Mouse (Mus musculus): ENCODE data around the gene Nadk2. TPM values are rescaled to one million over a fixed set of nuclear protein-coding genes. Genes with fewer than 3 reads are reported as not detected.
A peak's percentile ranks its signal among the peaks of the same experiment; 100 is the strongest.

Gene Nadk2
- 26.8 and 31.0 TPM in 2 replicates for polyA plus RNA-seq (2016; fragmentation: Nextera tagmentation; extraction: Ambion mirVana)

- Histone ChIP-seq H3K27me3 (ENCODE audit: insufficient read depth, poor library complexity, severe bottlenecking) (no peaks in the 10 kb centered on the region), H3K36me3 (no peaks in the 10 kb centered on the region), H3K4me1 (replicated peaks) (peaks cover 55% of the 10 kb centered on the region), H3K4me3 (peak within 1 kb of the TSS; percentile 96), H3K9me3 (no peaks in the 10 kb centered on the region), H3K27ac (peak within 1 kb of the TSS; percentile 98)
- under 1% methylated on average over 53 of the region's 54 CpGs for WGBS
- peak; percentile 99 for DNase-seq (ENCODE audit: low spot score)
Measured at GRCm38 (mm10) chr15:9070912-9071555, at the start of gene Nadk2. TSS of gene Nadk2 (plus strand) at chr15:9071260.

- Histone ChIP-seq H3K4me1 (replicated peaks) (0 out of 2 replicates have a peak, but pooled peaks cover 2% of the 10 kb centered on the region), H3K27ac (no peak overlapping the region), H3K27me3 (ENCODE audit: insufficient read depth, poor library complexity, severe bottlenecking) (no peaks in the 10 kb centered on the region), H3K36me3 (no peaks in the 10 kb centered on the region), H3K9me3 (no peaks in the 10 kb centered on the region), H3K4me3 (no peak overlapping the region)
- no peak for DNase-seq (ENCODE audit: low spot score)
Measured at GRCm38 (mm10) chr15:9055704-9056103, 15.4 kb upstream of the Nadk2 start.

- WGBS: 87% methylated on average over 2 of the region's 2 CpGs
- no peak overlapping the region for H3K27ac ChIP-seq
- peaks cover 12% of the 10 kb centered on the region for H3K4me1 ChIP-seq (replicated peaks)
- no peaks in the 10 kb centered on the region for H3K27me3 ChIP-seq (ENCODE audit: insufficient read depth, poor library complexity, severe bottlenecking)
- H3K4me3 ChIP-seq: no peak overlapping the region
- no peaks in the 10 kb centered on the region for H3K36me3 ChIP-seq
- no peak for DNase-seq (ENCODE audit: low spot score)
- no peaks in the 10 kb centered on the region for H3K9me3 ChIP-seq
Measured at GRCm38 (mm10) chr15:9059856-9060255, 11.2 kb upstream of the Nadk2 start.

GRCm38 (mm10) chr15:9061150-9061882, 9.7 kb upstream of the Nadk2 start:
- DNase-seq (ENCODE audit: low spot score): peak; percentile 53
- 45% methylated on average over 7 of the region's 7 CpGs for WGBS
- H3K4me1 ChIP-seq (replicated peaks): peaks cover 12% of the 10 kb centered on the region
- no peaks in the 10 kb centered on the region for H3K9me3 ChIP-seq
- H3K27ac ChIP-seq: peak overlapping the region; percentile 59
- no peak overlapping the region for H3K4me3 ChIP-seq
- H3K36me3 ChIP-seq: no peaks in the 10 kb centered on the region
- H3K27me3 ChIP-seq (ENCODE audit: insufficient read depth, poor library complexity, severe bottlenecking): no peaks in the 10 kb centered on the region

GRCm38 (mm10) chr15:9068881-9069280, 2.2 kb upstream of the Nadk2 start:
- Histone ChIP-seq H3K27ac (no peak overlapping the region), H3K4me1 (replicated peaks) (peaks cover 36% of the 10 kb centered on the region), H3K9me3 (no peaks in the 10 kb centered on the region), H3K27me3 (ENCODE audit: insufficient read depth, poor library complexity, severe bottlenecking) (no peaks in the 10 kb centered on the region), H3K36me3 (no peaks in the 10 kb centered on the region), H3K4me3 (no peak overlapping the region)
- 89% methylated on average over 4 of the region's 4 CpGs for WGBS
- DNase-seq (ENCODE audit: low spot score): no peak

- H3K27ac ChIP-seq: peak overlapping the region; percentile 98
- WGBS: 2% methylated on average over 3 of the region's 3 CpGs
- peaks cover 50% of the 10 kb centered on the region for H3K4me1 ChIP-seq (replicated peaks)
- H3K9me3 ChIP-seq: no peaks in the 10 kb centered on the region
- no peaks in the 10 kb centered on the region for H3K27me3 ChIP-seq (ENCODE audit: insufficient read depth, poor library complexity, severe bottlenecking)
- DNase-seq (ENCODE audit: low spot score): no peak
- H3K4me3 ChIP-seq: peak overlapping the region; percentile 96
- no peaks in the 10 kb centered on the region for H3K36me3 ChIP-seq
Measured at GRCm38 (mm10) chr15:9070353-9070752, 707 bp upstream of the Nadk2 start.

- no peaks in the 10 kb centered on the region for H3K27me3 ChIP-seq (ENCODE audit: insufficient read depth, poor library complexity, severe bottlenecking)
- H3K36me3 ChIP-seq: no peaks in the 10 kb centered on the region
- DNase-seq (ENCODE audit: low spot score): peak; percentile 75
- H3K4me3 ChIP-seq: peak overlapping the region; percentile 96
- peak overlapping the region; percentile 98 for H3K27ac ChIP-seq
- no peaks in the 10 kb centered on the region for H3K9me3 ChIP-seq
- peaks cover 55% of the 10 kb centered on the region for H3K4me1 ChIP-seq (replicated peaks)
- WGBS: under 1% methylated on average over 66 of the region's 66 CpGs
Measured at GRCm38 (mm10) chr15:9071556-9072544, 790 bp downstream of the Nadk2 start.

GRCm38 (mm10) chr15:9072630-9073029, 1.6 kb downstream of the Nadk2 start:
- H3K27ac ChIP-seq: peak overlapping the region; percentile 98; the same call in 1 of the 2 replicates
- H3K27me3 ChIP-seq (ENCODE audit: insufficient read depth, poor library complexity, severe bottlenecking): no peaks in the 10 kb centered on the region
- peaks cover 55% of the 10 kb centered on the region for H3K4me1 ChIP-seq (replicated peaks)
- WGBS: 39% methylated on average over 5 of the region's 5 CpGs
- no peaks in the 10 kb centered on the region for H3K9me3 ChIP-seq
- DNase-seq (ENCODE audit: low spot score): no peak
- H3K36me3 ChIP-seq: no peaks in the 10 kb centered on the region
- H3K4me3 ChIP-seq: peak overlapping the region; percentile 96

- no peak for DNase-seq (ENCODE audit: low spot score)
- H3K4me1 ChIP-seq (replicated peaks): peaks cover 55% of the 10 kb centered on the region
- 56% methylated on average over 12 of the region's 12 CpGs for WGBS
- peak overlapping the region; percentile 96 for H3K4me3 ChIP-seq
- H3K36me3 ChIP-seq: no peaks in the 10 kb centered on the region
- no peaks in the 10 kb centered on the region for H3K9me3 ChIP-seq
- H3K27me3 ChIP-seq (ENCODE audit: insufficient read depth, poor library complexity, severe bottlenecking): no peaks in the 10 kb centered on the region
- H3K27ac ChIP-seq: no peak overlapping the region
Measured at GRCm38 (mm10) chr15:9073067-9073608, 2.1 kb downstream of the Nadk2 start.

GRCm38 (mm10) chr15:9073684-9074083, 2.6 kb downstream of the Nadk2 start:
- peaks cover 56% of the 10 kb centered on the region for H3K4me1 ChIP-seq (replicated peaks)
- whole genome bisulfite sequencing: 87% methylated on average over 5 of the region's 5 CpGs
- no peak for DNase-seq (ENCODE audit: low spot score)

GRCm38 (mm10) chr15:9074139-9074538, 3.1 kb downstream of the Nadk2 start:
- no peak overlapping the region for H3K4me3 ChIP-seq
- no peak for DNase-seq (ENCODE audit: low spot score)
- no peaks in the 10 kb centered on the region for H3K27me3 ChIP-seq (ENCODE audit: insufficient read depth, poor library complexity, severe bottlenecking)
- H3K36me3 ChIP-seq: no peaks in the 10 kb centered on the region
- peaks cover 60% of the 10 kb centered on the region for H3K4me1 ChIP-seq (replicated peaks)
- no peak overlapping the region for H3K27ac ChIP-seq
- H3K9me3 ChIP-seq: no peaks in the 10 kb centered on the region
- WGBS: 48% methylated on average over 2 of the region's 2 CpGs

More at GRCm38 (mm10) chr15:9073684-9074083, 2.6 kb downstream of the Nadk2 start:
- H3K9me3 ChIP-seq: no peaks in the 10 kb centered on the region
- H3K4me3 ChIP-seq: peak overlapping the region; percentile 96
- no peak overlapping the region for H3K27ac ChIP-seq
- H3K36me3 ChIP-seq: no peaks in the 10 kb centered on the region
- no peaks in the 10 kb centered on the region for H3K27me3 ChIP-seq (ENCODE audit: insufficient read depth, poor library complexity, severe bottlenecking)

GRCm38 (mm10) chr15:9074671-9075070, 3.6 kb downstream of the Nadk2 start:
- Histone ChIP-seq H3K4me1 (replicated peaks) (peaks cover 63% of the 10 kb centered on the region), H3K27me3 (ENCODE audit: insufficient read depth, poor library complexity, severe bottlenecking) (no peaks in the 10 kb centered on the region), H3K36me3 (no peaks in the 10 kb centered on the region), H3K27ac (peak overlapping the region; percentile 3; the same call in 1 of the 2 replicates), H3K9me3 (no peaks in the 10 kb centered on the region), H3K4me3 (no peak overlapping the region)
- DNase-seq (ENCODE audit: low spot score): peak; percentile 27
- WGBS: 15% methylated on average over 4 of the region's 4 CpGs
